Mouse (Mus musculus) adrenal gland, postnatal 14 days (tissue): ENCODE results near the gene Cdk1. TPM values are rescaled to one million over a fixed set of nuclear protein-coding genes. Genes with fewer than 3 reads are reported as not detected.

ENCODE experiments used
- DNase-seq: peaks from one replicate; pipeline ENCODE4 v3.0.0; 2021; ENCODE audit warnings: mixed read lengths
- total RNA-seq: library from RNA; stranded (reverse); gene quantifications from 2 replicates; pipeline ENCODE4 v1.2.3, GENCODE M21; 2021

Cdk1 gene
- total RNA-seq, 1 experiment from 2014 or later, result 51.0 TPM

DNA sequence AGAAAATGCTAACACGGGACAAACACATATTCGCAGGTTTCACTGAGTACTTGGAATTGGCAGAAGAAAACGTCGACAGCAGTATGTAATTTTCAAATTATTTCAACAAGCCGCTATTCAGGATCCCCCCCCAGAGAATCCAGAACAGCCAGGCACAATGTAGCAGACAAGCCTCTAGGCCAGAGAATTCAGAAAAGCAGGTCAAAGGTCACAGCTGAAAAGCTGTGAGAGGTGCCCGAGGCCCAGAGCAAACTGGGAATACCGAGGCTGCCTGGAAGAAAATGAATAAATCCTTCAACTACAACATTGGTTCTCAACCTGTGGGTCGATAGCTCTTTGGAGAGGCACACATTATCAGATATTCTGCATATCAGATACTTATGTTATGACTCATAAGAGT lies 4.5 kb downstream of the Cdk1 start:
- DNase-seq, result no peak

GRCm38 (mm10) chr10:69342328-69342727 lies 10.4 kb downstream of the Cdk1 start:
- no peak for DNase-seq

GRCm38 (mm10) chr10:69341570-69342227 lies 11.0 kb downstream of the Cdk1 start:
- DNase-seq, result no peak

DNA sequence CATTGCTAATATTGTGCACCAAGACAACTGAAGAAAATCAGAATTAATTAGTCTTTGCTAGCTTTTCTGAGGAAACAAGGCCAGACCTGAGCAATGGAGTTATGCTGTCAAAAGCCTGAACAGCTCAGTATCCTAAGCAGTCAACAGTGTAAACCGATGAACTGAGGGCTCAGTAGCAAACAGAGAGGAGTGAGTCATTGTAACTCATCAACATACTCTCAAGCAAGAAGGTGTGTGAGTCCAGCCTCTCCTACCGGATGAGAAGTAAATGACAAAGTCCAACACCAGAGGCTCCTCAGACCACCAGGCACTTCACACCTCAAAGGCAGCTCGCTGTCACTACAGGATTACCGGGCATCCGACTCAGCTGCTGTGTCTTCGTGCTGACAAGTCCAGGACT lies 12.7 kb downstream of the Cdk1 start:
- no peak for DNase-seq

DNA sequence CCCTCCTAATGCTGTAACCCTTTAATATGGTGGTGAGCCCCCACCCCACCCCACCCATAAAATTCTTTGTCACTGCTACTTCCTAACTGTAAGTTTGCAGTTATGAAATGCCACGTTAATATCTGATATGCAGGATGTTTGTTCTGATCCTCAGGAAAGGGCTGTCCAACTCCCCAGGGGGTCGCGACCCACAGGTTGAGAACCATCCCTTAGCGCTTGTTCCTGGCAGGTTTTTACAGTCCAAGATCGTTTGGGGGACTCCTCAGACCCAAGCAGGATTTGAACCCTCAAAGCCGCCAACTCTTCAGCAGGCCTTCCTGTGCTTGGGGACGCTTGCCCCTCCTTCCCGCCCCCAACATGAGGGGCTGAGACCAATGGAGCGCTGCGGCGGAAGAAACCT lies 16.5 kb downstream of the Cdk1 start:
- DNase-seq, result no peak

DNA sequence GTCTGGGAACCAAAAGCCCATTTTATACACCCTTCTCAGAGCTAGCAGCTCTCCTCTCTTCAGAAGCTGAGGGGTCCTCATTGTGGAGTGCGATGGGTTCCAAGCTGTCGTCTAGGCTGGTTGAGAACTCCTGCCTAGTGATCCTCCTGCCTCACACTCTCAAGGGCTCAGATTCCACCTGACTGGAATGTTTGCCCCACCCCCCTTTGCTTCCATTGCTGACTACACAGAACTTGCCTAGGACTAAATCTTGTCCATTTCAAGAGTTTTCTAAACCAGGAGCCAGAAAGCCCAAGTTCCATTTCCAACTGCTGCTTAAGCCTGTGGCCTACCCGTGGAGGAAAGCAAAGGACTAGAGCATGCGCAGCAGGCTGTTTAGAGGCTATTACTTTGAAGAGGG lies 17.1 kb downstream of the Cdk1 start:
- DNase-seq, result no peak

- no peak for DNase-seq
These were observed 17.6 kb downstream of the Cdk1 start for GRCm38 (mm10) chr10:69335195-69335536.

GRCm38 (mm10) chr10:69334271-69335194 lies 18.2 kb downstream of the Cdk1 start:
- DNase-seq, result no peak

DNA sequence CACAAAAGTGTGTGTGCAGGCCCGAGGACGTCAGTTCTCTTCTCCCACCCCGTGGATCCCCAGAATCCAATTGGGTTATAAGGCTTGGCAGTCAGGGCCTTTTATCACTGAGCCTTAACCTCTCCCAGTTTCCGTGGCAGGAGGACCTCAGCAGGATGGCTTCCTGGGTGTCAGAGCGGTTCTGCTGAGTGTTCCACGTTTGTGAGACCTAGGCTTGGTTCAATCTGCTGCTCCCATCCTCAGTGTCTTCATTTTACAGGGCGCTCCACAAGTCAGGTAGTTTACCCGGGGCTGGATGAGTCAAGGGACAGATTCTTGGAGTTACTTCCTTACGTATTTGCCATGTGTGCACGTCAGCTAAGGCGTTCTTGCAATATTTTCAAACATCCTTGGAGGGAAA lies 19.5 kb downstream of the Cdk1 start:
- no peak for DNase-seq

DNA sequence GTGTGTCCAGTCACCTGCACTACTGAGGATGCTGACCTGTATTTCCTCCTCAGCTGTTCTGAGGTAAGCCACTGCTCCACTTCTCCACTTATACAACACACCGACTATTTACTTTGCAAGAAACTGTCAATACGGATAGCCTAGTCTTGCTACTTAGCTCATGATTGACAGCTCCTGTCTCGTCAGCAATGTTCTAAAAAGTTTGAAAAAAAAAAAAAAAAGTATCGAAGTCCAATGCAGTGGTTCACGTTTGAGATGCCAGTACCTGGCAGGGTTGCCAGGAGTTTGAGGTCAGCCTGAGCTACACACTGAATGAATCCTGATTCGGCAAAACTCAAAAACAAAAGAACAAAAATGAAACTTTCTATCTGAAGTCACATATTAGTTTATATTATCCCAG lies 21.5 kb downstream of the Cdk1 start:
- DNase-seq, result no peak

DNA sequence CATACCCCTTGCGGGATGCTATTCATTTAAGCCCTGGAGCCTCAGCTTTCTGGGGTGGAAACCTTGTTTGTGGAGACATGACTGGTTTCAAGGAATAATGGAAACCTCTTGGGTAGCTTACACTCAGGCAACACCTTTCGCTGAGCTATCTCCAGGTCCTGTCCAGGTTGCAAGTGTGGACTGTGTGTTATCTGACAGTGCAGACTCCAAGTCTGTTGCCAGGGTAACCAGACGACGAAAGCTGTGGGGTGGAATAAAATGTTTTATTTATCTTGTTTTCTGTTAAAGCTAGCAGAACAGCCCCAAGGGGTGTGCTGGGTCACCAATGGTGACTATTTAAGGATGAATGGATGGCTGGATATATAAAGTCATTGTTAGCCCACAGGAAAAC lies 24.1 kb downstream of the Cdk1 start:
- no peak for DNase-seq

DNA sequence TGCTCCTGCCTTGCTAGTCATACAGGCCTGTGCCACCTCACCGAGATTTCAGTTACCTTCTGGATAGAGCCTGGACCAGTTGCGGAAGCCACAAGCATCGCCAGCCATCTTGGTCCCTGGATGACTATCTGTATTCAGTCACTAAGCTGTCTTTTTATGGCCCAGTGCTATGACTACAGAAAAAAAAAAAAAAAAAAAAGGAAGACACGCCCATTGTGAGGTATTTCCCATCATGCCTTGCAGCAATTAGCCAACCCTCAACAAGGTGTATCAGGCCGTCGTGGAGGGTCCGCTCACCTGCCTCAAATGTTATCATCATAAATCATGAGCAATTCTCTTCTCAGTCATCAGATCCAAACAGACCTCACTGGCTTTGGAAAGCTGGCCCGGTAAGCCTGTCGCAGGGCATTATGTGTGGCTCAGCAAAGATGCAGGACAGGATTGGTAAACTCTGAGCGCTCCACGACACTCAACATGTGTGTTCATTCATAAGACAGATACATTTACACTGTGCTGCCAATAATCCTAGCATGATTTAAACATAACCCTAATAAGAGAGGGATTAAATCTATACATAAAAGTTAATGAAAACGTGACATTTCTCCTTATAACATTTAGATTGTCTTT lies 24.6 kb downstream of the Cdk1 start:
- DNase-seq, result no peak

DNA sequence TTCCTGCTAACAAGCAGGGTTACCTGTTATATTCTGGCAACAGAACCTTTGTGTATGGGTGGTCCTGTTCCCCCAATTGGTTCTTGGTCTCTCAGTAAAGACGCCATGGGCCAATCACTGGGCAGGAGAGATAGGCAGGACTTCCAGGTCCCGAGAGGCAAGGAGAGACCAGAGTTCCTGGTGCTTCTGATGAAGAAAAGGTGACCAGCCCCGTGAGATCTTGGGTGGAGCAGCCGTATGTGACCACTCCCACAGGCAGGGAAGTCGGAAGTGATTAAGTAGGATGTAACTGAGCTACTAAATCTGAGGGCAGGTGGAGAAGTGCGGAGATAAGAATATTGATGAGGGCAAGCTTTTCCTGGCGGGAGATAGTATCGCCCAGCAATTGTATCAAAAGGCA lies 25.4 kb downstream of the Cdk1 start:
- no peak for DNase-seq

- DNase-seq, result peak; percentile 60
These were observed 26.3 kb downstream of the Cdk1 start for GRCm38 (mm10) chr10:69326433-69326832.

GRCm38 (mm10) chr10:69324816-69325215 lies 27.9 kb downstream of the Cdk1 start:
- DNase-seq, result no peak

- DNase-seq, result no peak
These were observed 28.8 kb downstream of the Cdk1 start for GRCm38 (mm10) chr10:69323986-69324385.

GRCm38 (mm10) chr10:69321519-69322035 lies 31.2 kb downstream of the Cdk1 start:
- DNase-seq, result no peak

DNA sequence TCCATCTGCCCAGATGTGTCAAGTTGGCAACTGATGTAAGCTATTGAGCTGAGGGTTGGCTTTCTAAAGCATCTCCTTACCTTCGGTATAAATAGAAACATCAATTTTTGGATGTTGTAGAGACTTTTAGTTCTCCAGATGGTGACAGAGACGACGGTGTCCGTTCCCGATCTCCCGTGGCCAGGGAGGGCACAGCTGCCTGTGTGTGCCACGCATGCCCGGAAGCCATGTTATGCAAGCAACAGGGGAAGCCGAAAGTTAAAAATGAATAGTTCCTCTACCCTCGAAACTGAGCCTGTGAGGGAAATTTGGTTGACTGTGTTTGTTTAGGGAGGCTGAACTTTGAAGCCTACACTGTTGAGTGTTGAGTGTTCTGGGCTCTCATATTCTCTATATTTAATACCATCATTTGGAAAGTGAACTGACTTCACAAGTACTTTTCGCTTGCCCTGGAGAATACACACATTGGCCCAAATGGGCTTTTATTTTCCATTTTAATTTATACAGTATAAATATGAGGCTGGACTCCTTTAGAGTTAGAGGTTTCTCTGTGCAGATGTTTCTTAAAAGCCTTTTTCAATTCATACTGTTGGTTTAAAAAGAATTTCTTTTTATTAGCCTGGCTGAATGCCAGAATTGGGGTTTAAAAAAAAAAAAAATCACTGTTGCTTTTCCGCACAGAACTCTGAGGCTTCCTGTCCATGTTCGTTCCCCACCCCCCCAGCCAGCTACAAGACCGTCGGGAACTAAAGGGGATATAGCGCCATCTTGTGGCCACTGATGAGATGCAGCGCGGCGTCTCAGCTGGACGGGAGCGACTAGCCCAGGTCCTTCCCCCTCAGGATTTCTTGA lies 31.8 kb downstream of the Cdk1 start:
- peak; percentile 91 for DNase-seq

DNA sequence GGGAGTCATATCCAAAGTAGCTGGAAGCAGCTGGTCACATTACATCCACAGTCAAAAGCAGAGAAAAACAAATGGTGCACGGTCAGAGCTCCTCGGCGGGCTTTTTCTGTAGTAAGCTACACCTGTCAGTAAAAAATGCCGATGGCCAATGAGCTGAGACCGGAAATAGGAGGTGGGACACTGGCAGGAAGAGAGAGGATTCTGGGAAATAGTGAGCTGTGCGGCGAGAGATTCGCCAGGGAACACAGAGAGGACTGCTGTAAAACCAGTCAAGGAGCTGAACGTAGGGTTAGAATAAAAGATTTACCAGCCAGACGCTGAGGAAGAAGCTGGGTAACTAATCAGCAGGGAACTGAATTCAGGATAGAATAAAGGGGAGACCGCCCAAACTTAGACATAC lies 34.2 kb downstream of the Cdk1 start:
- DNase-seq, result no peak

GRCm38 (mm10) chr10:69313944-69314343 lies 38.8 kb downstream of the Cdk1 start:
- DNase-seq, result no peak

- no peak for DNase-seq
These were observed 40.9 kb downstream of the Cdk1 start for GRCm38 (mm10) chr10:69311867-69312266.

DNA sequence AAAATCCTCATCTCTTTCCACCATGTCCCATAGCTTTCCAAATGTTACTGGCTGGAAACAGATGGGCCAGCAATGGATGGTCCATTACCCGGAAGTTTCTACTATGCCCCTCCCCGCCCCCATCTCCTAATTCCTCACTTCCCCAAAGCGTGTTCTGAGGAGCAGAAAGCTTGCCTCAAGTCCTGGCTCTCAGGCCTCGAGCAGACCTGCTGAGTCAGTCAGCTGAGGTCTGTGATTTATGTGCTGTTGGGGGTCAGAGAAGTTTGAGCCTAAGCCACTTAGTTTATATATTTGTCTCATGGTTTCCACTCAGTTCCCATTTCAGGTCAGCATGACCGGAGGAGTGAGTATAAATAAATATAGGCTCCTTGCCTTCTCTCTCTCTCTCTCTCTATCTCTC lies 43.6 kb downstream of the Cdk1 start:
- no peak for DNase-seq
